Mouse (Mus musculus) CH12.LX (cell line): ENCODE measurements around the gene Tmem50a. TPM values are rescaled to one million over a fixed set of nuclear protein-coding genes. Genes with fewer than 3 reads are reported as not detected.

ENCODE experiments used
- DNase-seq: peaks from one replicate; pipeline ENCODE4 v3.0.0-alpha.2; 2013; ENCODE audit errors: extremely low read depth
- H3K27ac ChIP-seq: 2 replicates; pipeline ENCODE4 v1.5.1; 2012; ENCODE audit warnings: low read depth, mild to moderate bottlenecking, control low read depth, moderate library complexity; ENCODE audit not compliant: insufficient read depth
- H3K27me3 ChIP-seq: replicated peaks from 2 replicates; pipeline ENCODE3; 2012; ENCODE audit warnings: inconsistent platforms
- H3K36me3 ChIP-seq, 2 experiments: replicated peaks in 1 of 2; 2 replicates each; pipeline versions ENCODE3 to v1.6.1; 2012; ENCODE audit warnings: inconsistent platforms in 1 of 2, low read length in 1 of 2, mild to moderate bottlenecking in 1 of 2, mixed read lengths in 1 of 2, moderate library complexity in 1 of 2; ENCODE audit not compliant: control insufficient read depth in 1 of 2, insufficient read depth in 1 of 2
- H3K4me1 ChIP-seq, 2 experiments: 2 replicates each; pipeline ENCODE4 v1.6.1; 2012; ENCODE audit warnings: inconsistent platforms in 1 of 2, moderate library complexity in 1 of 2; ENCODE audit not compliant: insufficient read depth in 2 of 2, control insufficient read depth in 1 of 2
- H3K4me2 ChIP-seq: 2 replicates; pipeline ENCODE4 v1.6.1; 2012; ENCODE audit warnings: low read depth, mild to moderate bottlenecking, control low read depth; ENCODE audit not compliant: poor library complexity, insufficient read depth, severe bottlenecking
- H3K4me3 ChIP-seq, 3 experiments: fragments of 150-350 bp in 1 of 3; sonication (generic) in 1 of 3; replicated peaks in 1 of 3; 2 replicates each; pipeline versions ENCODE3 to v1.5.1; 2011 to 2012; ENCODE audit warnings: low read depth in 2 of 3, low read length in 2 of 3, mild to moderate bottlenecking in 2 of 3, moderate library complexity in 2 of 3, control low read depth in 1 of 3, improper control_type of control experiment in 1 of 3, inconsistent platforms in 1 of 3, mixed read lengths in 1 of 3; ENCODE audit not compliant: poor library complexity in 1 of 3
- H3K79me2 ChIP-seq: replicated peaks from 2 replicates; pipeline ENCODE4 v1.6.1; 2012; ENCODE audit warnings: mild to moderate bottlenecking, moderate library complexity; ENCODE audit not compliant: control insufficient read depth, poor library complexity, insufficient read depth, severe bottlenecking; ENCODE audit errors: extremely low read depth
- H3K9ac ChIP-seq: 2 replicates; pipeline ENCODE4 v1.6.1; 2012; ENCODE audit warnings: low read depth, mild to moderate bottlenecking, control low read depth, moderate library complexity; ENCODE audit not compliant: insufficient read depth
- H3K9me3 ChIP-seq: replicated peaks from 2 replicates; pipeline ENCODE3; 2012; ENCODE audit warnings: low read length, inconsistent platforms, mixed read lengths
- BHLHE40 ChIP-seq: IDR thresholded peaks from 2 replicates; pipeline ENCODE4 v1.6.1; 2011; ENCODE audit warnings: mild to moderate bottlenecking, low read depth, low read length, improper control_type of control experiment
- E2F4 ChIP-seq: IDR thresholded peaks from 2 replicates; pipeline ENCODE4 v1.6.1; 2011; ENCODE audit warnings: low read depth, low read length, improper control_type of control experiment; ENCODE audit not compliant: insufficient replicate concordance
- ELF1 ChIP-seq: IDR thresholded peaks from 2 replicates; pipeline ENCODE4 v1.6.1; 2014; ENCODE audit warnings: low read depth, mild to moderate bottlenecking, inconsistent platforms, low read length, improper control_type of control experiment
- EP300 ChIP-seq: IDR thresholded peaks from 2 replicates; pipeline ENCODE4 v1.6.1; 2011; ENCODE audit warnings: low read length, improper control_type of control experiment
- ETS1 ChIP-seq: conservative IDR thresholded peaks from 2 replicates; pipeline ENCODE4 v1.6.1; 2012; ENCODE audit warnings: low read depth, mild to moderate bottlenecking, inconsistent platforms, low read length, improper control_type of control experiment, moderate library complexity
- IRF4 ChIP-seq: IDR thresholded peaks from 2 replicates; pipeline ENCODE4 v1.6.1; 2014; ENCODE audit warnings: low read depth, mild to moderate bottlenecking, inconsistent platforms, low read length, improper control_type of control experiment
- JUND ChIP-seq: conservative IDR thresholded peaks from 2 replicates; pipeline ENCODE4 v1.6.1; 2011; ENCODE audit warnings: low read depth, low read length, improper control_type of control experiment
- KAT2A ChIP-seq: IDR thresholded peaks from 2 replicates; pipeline ENCODE4 v1.6.1; 2012; ENCODE audit warnings: low read length, improper control_type of control experiment, inconsistent platforms; ENCODE audit not compliant: insufficient replicate concordance
- MAFK ChIP-seq: IDR thresholded peaks from 2 replicates; pipeline ENCODE4 v1.6.1; 2011; ENCODE audit warnings: low read length, improper control_type of control experiment; ENCODE audit not compliant: insufficient replicate concordance
- MAZ ChIP-seq: IDR thresholded peaks from 2 replicates; pipeline ENCODE4 v1.6.1; 2012; ENCODE audit warnings: low read depth, mild to moderate bottlenecking, inconsistent platforms, low read length, improper control_type of control experiment, moderate library complexity
- MEF2A ChIP-seq: IDR thresholded peaks from 2 replicates; pipeline ENCODE4 v1.6.1; 2014; ENCODE audit warnings: low read depth, mild to moderate bottlenecking, inconsistent platforms, low read length, improper control_type of control experiment, borderline replicate concordance
- NELFE ChIP-seq: IDR thresholded peaks from 2 replicates; pipeline ENCODE4 v1.6.1; 2011; ENCODE audit warnings: low read depth, low read length, improper control_type of control experiment
- PAX5 ChIP-seq: IDR thresholded peaks from 2 replicates; pipeline ENCODE4 v1.6.1; 2012; ENCODE audit warnings: low read length, inconsistent platforms, mixed read lengths
- POLR2AphosphoS2 ChIP-seq: IDR thresholded peaks from 2 replicates; pipeline ENCODE4 v1.6.1; 2011; ENCODE audit warnings: low read depth, low read length, improper control_type of control experiment
- RAD21 ChIP-seq: IDR thresholded peaks from 2 replicates; pipeline ENCODE4 v1.6.1; 2011; ENCODE audit warnings: low read depth, mild to moderate bottlenecking, low read length, improper control_type of control experiment, moderate library complexity
- TCF12 ChIP-seq: IDR thresholded peaks from 2 replicates; pipeline ENCODE4 v1.6.1; 2014; ENCODE audit warnings: low read depth, mild to moderate bottlenecking, inconsistent platforms, low read length, improper control_type of control experiment
- USF2 ChIP-seq: conservative IDR thresholded peaks from 2 replicates; pipeline ENCODE4 v1.6.1; 2011; ENCODE audit warnings: low read depth, low read length, improper control_type of control experiment
- ZKSCAN1 ChIP-seq: IDR thresholded peaks from 2 replicates; pipeline ENCODE4 v1.6.1; 2012; ENCODE audit warnings: low read depth, inconsistent platforms, low read length, improper control_type of control experiment, borderline replicate concordance
- dilution Hi-C: fragments of 300-500 bp; cut with MboI; formaldehyde crosslinking; loops from 2 replicates; pipeline ENCODE4 v1.14.3; 2020; ENCODE audit warnings: low sequenced_read_pairs; ENCODE audit not compliant: extremely low pct_unique_long_range_greater_than_20kb, extremely low pct_ligation_motif_present
- in situ Hi-C: fragments of 300-500 bp; cut with MboI; formaldehyde crosslinking; loops from 3 replicates; pipeline ENCODE4 v1.14.3; 2019; ENCODE audit warnings: low sequenced_read_pairs, low pct_ligation_motif_present, low pct_unique_long_range_greater_than_20kb, mixed read lengths
- polyA plus RNA-seq: library from polyadenylated mRNA; unstranded; fragments of >175 nt; gene quantifications from 2 replicates; pipeline ENCODE4 v1.2.1, GENCODE M21; 2012; ENCODE audit warnings: low read depth; ENCODE audit not compliant: insufficient read length
- total RNA-seq, 2 experiments: library from RNA; depleted of rRNA; stranded (reverse); fragments of 300-350 nt in 1 of 2; fragments of >200 nt in 1 of 2; gene quantifications; 2 replicates each; pipeline ENCODE4 v1.2.3; 2012 to 2014

The Tmem50a gene
- total and polyA plus RNA-seq, 3 experiments: 95.8 to 133 (median 131) TPM

- TF ChIP-seq MAZ: no peak
- TF ChIP-seq RAD21: no peak
- TF ChIP-seq IRF4: no peak
- no peak for TF ChIP-seq KAT2A
- no peak for TF ChIP-seq EP300
- no peak for TF ChIP-seq ETS1
- no peak for TF ChIP-seq TCF12
- no peak for TF ChIP-seq MAFK
- no peak for TF ChIP-seq JUND
- no peak for TF ChIP-seq ELF1
- TF ChIP-seq POLR2AphosphoS2: no peak
- no peak for TF ChIP-seq NELFE
- no peak for TF ChIP-seq MEF2A
- TF ChIP-seq USF2: no peak
- TF ChIP-seq BHLHE40: no peak
- TF ChIP-seq E2F4: no peak
- Histone ChIP-seq H3K79me2 (no peaks in the 10 kb centered on the region), H3K9ac (no peak overlapping the region), H3K27me3 (peaks cover 12% of the 10 kb centered on the region), H3K4me3 (no peak overlapping the region), H3K4me2 (no peak overlapping the region), H3K4me1 (peaks cover 0 to 18% of the 10 kb centered on the region in 2 experiments; a peak in 2 of 4 replicates), H3K9me3 (no peaks in the 10 kb centered on the region), H3K27ac (no peak overlapping the region), H3K36me3 (no peaks in the 10 kb centered on the region)
- dilution Hi-C loops: no loop called here
- in situ Hi-C loops: loop anchor here (10.0 kb wide), 1 partner anchor 67 kb away; no protein-coding TSS in a partner anchor
- DNase-seq: no peak
Observed at GRCm38 (mm10) chr4:134871477-134871876, 43.3 kb downstream of the Tmem50a start.

- H3K9me3 ChIP-seq: no peaks in the 10 kb centered on the region
- peaks cover 23% of the 10 kb centered on the region for H3K27me3 ChIP-seq
- H3K4me2 ChIP-seq: no peak overlapping the region
- H3K4me3 ChIP-seq: no peak overlapping the region
- no peak overlapping the region for H3K27ac ChIP-seq
- no peak for DNase-seq
- in situ Hi-C loops (loop anchor here (10.0 kb wide), 1 partner anchor 65 kb away; no protein-coding TSS in a partner anchor), dilution Hi-C loops (no loop called here)
- no peaks in the 10 kb centered on the region for H3K36me3 ChIP-seq
- H3K4me1 ChIP-seq: peaks cover 0 to 18% of the 10 kb centered on the region in 2 experiments; a peak in 2 of 4 replicates
- no peaks in the 10 kb centered on the region for H3K79me2 ChIP-seq
- TF ChIP-seq ZKSCAN1 (no peak), PAX5 (no peak), POLR2AphosphoS2 (no peak), E2F4 (no peak), MEF2A (no peak), MAFK (no peak), MAZ (no peak), EP300 (no peak), USF2 (no peak)
- H3K9ac ChIP-seq: no peak overlapping the region
Observed at GRCm38 (mm10) chr4:134869815-134870375, 44.9 kb downstream of the Tmem50a start.
